Mouse (Mus musculus) hindbrain, embryonic 12.5 days (tissue): ENCODE results near the gene Fah. TPM values are rescaled to one million over a fixed set of nuclear protein-coding genes. Genes with fewer than 3 reads are reported as not detected.

Experiments
- ATAC-seq: fragments of 200-750 bp; cut with Nextera tagmentation; 2 replicates; pipeline ENCODE4 v1.8.0; 2017; ENCODE audit warnings: moderate TSS enrichment; ENCODE audit not compliant: low FRiP score
- H3K27ac ChIP-seq: fragments of 300-500 bp; sonication (generic); 2 replicates; pipeline ENCODE4 v1.5.1; 2016; ENCODE audit warnings: mild to moderate bottlenecking
- H3K27me3 ChIP-seq: fragments of 300-500 bp; sonication (generic); 2 replicates; pipeline ENCODE4 v1.6.1; 2016; ENCODE audit warnings: mild to moderate bottlenecking
- H3K36me3 ChIP-seq: fragments of 300-500 bp; sonication (generic); 2 replicates; pipeline ENCODE4 v1.6.1; 2016; ENCODE audit warnings: mild to moderate bottlenecking
- H3K4me1 ChIP-seq: fragments of 300-500 bp; sonication (generic); 2 replicates; pipeline ENCODE4 v1.6.1; 2016
- H3K4me2 ChIP-seq: fragments of 300-500 bp; sonication (generic); replicated peaks from 2 replicates; pipeline ENCODE4 v1.6.1; 2016; ENCODE audit warnings: mild to moderate bottlenecking
- H3K4me3 ChIP-seq: fragments of 300-500 bp; sonication (generic); 2 replicates; pipeline ENCODE4 v1.5.1; 2016; ENCODE audit warnings: mild to moderate bottlenecking
- H3K9ac ChIP-seq: fragments of 300-500 bp; sonication (generic); 2 replicates; pipeline ENCODE4 v1.6.1; 2016; ENCODE audit warnings: mild to moderate bottlenecking, moderate library complexity
- H3K9me3 ChIP-seq: fragments of 300-500 bp; sonication (generic); replicated peaks from 2 replicates; pipeline ENCODE4 v1.6.1; 2016; ENCODE audit warnings: mild to moderate bottlenecking
- WGBS: fragments of 180-500 bp; shearing (Covaris S2); methylation state at CpG from one replicate; pipeline ENCODE4 v1.1.7; 2016; 5-methylcytosine and 5-hydroxymethylcytosine counted together
- polyA plus RNA-seq: library from polyadenylated mRNA; unstranded; fragments of >200 nt; fragmentation: Nextera tagmentation; extraction: Ambion mirVana; gene quantifications from 2 replicates; pipeline ENCODE4 v1.2.1, GENCODE M21; 2016

Fah gene
- polyA plus RNA-seq, 1 experiment from 2014 or later: 3.8 TPM

GRCm38 (mm10) chr7:84591347-84591746 lies 15.2 kb downstream of the Fah start:
- ATAC-seq: no peak
- Histone ChIP-seq H3K36me3 (no peaks in the 10 kb centered on the region), H3K4me1 (0 out of 2 replicates have a peak, but pooled peaks cover 4% of the 10 kb centered on the region), H3K27me3 (no peaks in the 10 kb centered on the region), H3K9ac (no peak overlapping the region), H3K9me3 (no peaks in the 10 kb centered on the region), H3K27ac (no peak overlapping the region), H3K4me2 (no peak overlapping the region), H3K4me3 (no peak overlapping the region)
- 87% methylated on average over 3 of the region's 3 CpGs for WGBS

- Histone ChIP-seq H3K4me2 (no peak overlapping the region), H3K4me3 (no peak overlapping the region), H3K27me3 (no peaks in the 10 kb centered on the region), H3K4me1 (0 out of 2 replicates have a peak, but pooled peaks cover 5% of the 10 kb centered on the region), H3K36me3 (no peaks in the 10 kb centered on the region), H3K9me3 (no peaks in the 10 kb centered on the region), H3K27ac (no peak overlapping the region), H3K9ac (no peak overlapping the region)
- WGBS: 92% methylated on average over 2 of the region's 2 CpGs
- no peak for ATAC-seq
Observed at GRCm38 (mm10) chr7:84590622-84591021, 15.9 kb downstream of the Fah start.

GRCm38 (mm10) chr7:84587101-84587783 lies 19.3 kb downstream of the Fah start:
- no peaks in the 10 kb centered on the region for H3K9me3 ChIP-seq
- H3K4me3 ChIP-seq: no peak overlapping the region
- no peaks in the 10 kb centered on the region for H3K36me3 ChIP-seq
- H3K4me2 ChIP-seq: no peak overlapping the region
- WGBS: 92% methylated on average over 5 of the region's 5 CpGs
- ATAC-seq: no peak
- H3K4me1 ChIP-seq: 0 out of 2 replicates have a peak, but pooled peaks cover 3% of the 10 kb centered on the region
- H3K27me3 ChIP-seq: no peaks in the 10 kb centered on the region
- no peak overlapping the region for H3K27ac ChIP-seq
- H3K9ac ChIP-seq: no peak overlapping the region

GRCm38 (mm10) chr7:84586360-84587100 lies 20.0 kb downstream of the Fah start:
- Histone ChIP-seq H3K9ac (no peak overlapping the region), H3K27me3 (no peaks in the 10 kb centered on the region), H3K36me3 (no peaks in the 10 kb centered on the region), H3K4me3 (no peak overlapping the region), H3K27ac (no peak overlapping the region), H3K9me3 (no peaks in the 10 kb centered on the region), H3K4me2 (no peak overlapping the region), H3K4me1 (0 out of 2 replicates have a peak, but pooled peaks cover 3% of the 10 kb centered on the region)
- 55% methylated on average over 3 of the region's 3 CpGs for WGBS
- no peak for ATAC-seq

- H3K4me1 ChIP-seq: 0 out of 2 replicates have a peak, but pooled peaks cover 3% of the 10 kb centered on the region
- no peak for ATAC-seq
- H3K27ac ChIP-seq: no peak overlapping the region
- no peaks in the 10 kb centered on the region for H3K27me3 ChIP-seq
- no peaks in the 10 kb centered on the region for H3K36me3 ChIP-seq
- no peak overlapping the region for H3K4me2 ChIP-seq
- no peak overlapping the region for H3K9ac ChIP-seq
- WGBS: 94% methylated on average over 4 of the region's 4 CpGs
- H3K9me3 ChIP-seq: no peaks in the 10 kb centered on the region
- no peak overlapping the region for H3K4me3 ChIP-seq
Observed at GRCm38 (mm10) chr7:84585086-84585485, 21.4 kb downstream of the Fah start.

GRCm38 (mm10) chr7:84579769-84580168 lies 26.8 kb downstream of the Fah start:
- Histone ChIP-seq H3K4me2 (no peak overlapping the region), H3K27me3 (no peaks in the 10 kb centered on the region), H3K9ac (no peak overlapping the region), H3K4me3 (no peak overlapping the region), H3K27ac (no peak overlapping the region), H3K4me1 (no peaks in the 10 kb centered on the region), H3K9me3 (no peaks in the 10 kb centered on the region), H3K36me3 (no peaks in the 10 kb centered on the region)
- no peak for ATAC-seq
- WGBS: 89% methylated on average over 1 of the region's 1 CpGs

GRCm38 (mm10) chr7:84578841-84579240 lies 27.7 kb downstream of the Fah start:
- ATAC-seq: no peak
- H3K27ac ChIP-seq: no peak overlapping the region
- no peaks in the 10 kb centered on the region for H3K27me3 ChIP-seq
- H3K4me3 ChIP-seq: no peak overlapping the region
- WGBS: 100% methylated on average over 1 of the region's 1 CpGs
- no peaks in the 10 kb centered on the region for H3K9me3 ChIP-seq
- no peak overlapping the region for H3K4me2 ChIP-seq
- H3K9ac ChIP-seq: no peak overlapping the region
- no peaks in the 10 kb centered on the region for H3K36me3 ChIP-seq
- H3K4me1 ChIP-seq: no peaks in the 10 kb centered on the region

GRCm38 (mm10) chr7:84577034-84577433 lies 29.5 kb downstream of the Fah start:
- H3K4me3 ChIP-seq: no peak overlapping the region
- no peaks in the 10 kb centered on the region for H3K36me3 ChIP-seq
- H3K9ac ChIP-seq: no peak overlapping the region
- no peak overlapping the region for H3K27ac ChIP-seq
- no peak overlapping the region for H3K4me2 ChIP-seq
- no peaks in the 10 kb centered on the region for H3K4me1 ChIP-seq
- no peak for ATAC-seq
- no peaks in the 10 kb centered on the region for H3K9me3 ChIP-seq
- WGBS: 86% methylated on average over 2 of the region's 2 CpGs
- H3K27me3 ChIP-seq: no peaks in the 10 kb centered on the region

- Histone ChIP-seq H3K4me3 (no peak overlapping the region), H3K27me3 (no peaks in the 10 kb centered on the region), H3K36me3 (no peaks in the 10 kb centered on the region), H3K9ac (no peak overlapping the region), H3K9me3 (no peaks in the 10 kb centered on the region), H3K4me2 (no peak overlapping the region), H3K4me1 (no peaks in the 10 kb centered on the region), H3K27ac (no peak overlapping the region)
- no peak for ATAC-seq
- 78% methylated on average over 6 of the region's 6 CpGs for WGBS
Observed at GRCm38 (mm10) chr7:84566200-84566599, 40.3 kb downstream of the Fah start.

- Histone ChIP-seq H3K36me3 (no peaks in the 10 kb centered on the region), H3K4me1 (no peaks in the 10 kb centered on the region), H3K4me2 (no peak overlapping the region), H3K9ac (no peak overlapping the region), H3K27ac (no peak overlapping the region), H3K4me3 (no peak overlapping the region), H3K9me3 (no peaks in the 10 kb centered on the region), H3K27me3 (no peaks in the 10 kb centered on the region)
- WGBS: 87% methylated on average over 3 of the region's 3 CpGs
- no peak for ATAC-seq
Observed at GRCm38 (mm10) chr7:84564236-84564635, 42.3 kb downstream of the Fah start.

GRCm38 (mm10) chr7:84560500-84560899 lies 46.0 kb downstream of the Fah start:
- H3K9me3 ChIP-seq: no peaks in the 10 kb centered on the region
- H3K27ac ChIP-seq: no peak overlapping the region
- no peak overlapping the region for H3K4me3 ChIP-seq
- no peak for ATAC-seq
- no peaks in the 10 kb centered on the region for H3K4me1 ChIP-seq
- 94% methylated on average over 1 of the region's 1 CpGs for WGBS
- no peak overlapping the region for H3K9ac ChIP-seq
- no peaks in the 10 kb centered on the region for H3K27me3 ChIP-seq
- no peak overlapping the region for H3K4me2 ChIP-seq
- no peaks in the 10 kb centered on the region for H3K36me3 ChIP-seq

GRCm38 (mm10) chr7:84557332-84557731 lies 49.2 kb downstream of the Fah start:
- Histone ChIP-seq H3K4me2 (no peak overlapping the region), H3K4me3 (no peak overlapping the region), H3K27ac (no peak overlapping the region), H3K4me1 (no peaks in the 10 kb centered on the region), H3K36me3 (no peaks in the 10 kb centered on the region), H3K9me3 (no peaks in the 10 kb centered on the region), H3K27me3 (no peaks in the 10 kb centered on the region), H3K9ac (no peak overlapping the region)
- WGBS: 82% methylated on average over 3 of the region's 3 CpGs
- no peak for ATAC-seq

- Histone ChIP-seq H3K27me3 (no peaks in the 10 kb centered on the region), H3K4me1 (no peaks in the 10 kb centered on the region), H3K4me3 (no peak overlapping the region), H3K9ac (no peak overlapping the region), H3K27ac (no peak overlapping the region), H3K36me3 (no peaks in the 10 kb centered on the region), H3K4me2 (no peak overlapping the region), H3K9me3 (no peaks in the 10 kb centered on the region)
- ATAC-seq: no peak
- 76% methylated on average over 3 of the region's 3 CpGs for WGBS
Observed at GRCm38 (mm10) chr7:84555294-84555693, 51.2 kb downstream of the Fah start.
